Mouse (Mus musculus): ENCODE measurements at regions not wholly inside any gene's neighbourhood (a gene's known extent, or its start where the extent isn't known, plus 50 kb on each side); places are given as distances from the start of the nearest gene placed in this dataset.

- TF ChIP-seq POLR2A (IDR thresholded peaks at IDR 0.05; ENCODE audit: insufficient read depth, low read depth, low read length): no peak
- TF ChIP-seq CTCF (IDR thresholded peaks at IDR 0.05): no peak
- TF ChIP-seq EP300 (IDR thresholded peaks at IDR 0.05; ENCODE audit: insufficient read depth, low read depth, low read length): no peak
These were observed 129.6 kb downstream of the Fam124b start for GRCm38 (mm10) chr1:80088651-80089050.

Measured in heart, adult 2 months (tissue).